Mouse (Mus musculus) hindbrain, embryonic 14.5 days (tissue): Measurements from ENCODE around the gene H1fx. TPM values are rescaled to one million over a fixed set of nuclear protein-coding genes. Genes with fewer than 3 reads are reported as not detected.

Experiments used
- ATAC-seq: fragments of 200-750 bp; cut with Nextera tagmentation; 2 replicates; pipeline ENCODE4 v1.8.0; 2017; ENCODE audit warnings: moderate number of reproducible peaks, mild to moderate bottlenecking, moderate TSS enrichment, moderate library complexity; ENCODE audit not compliant: low FRiP score
- DNase-seq: peaks from one replicate; pipeline ENCODE4 v3.0.0-alpha.2; 2015; ENCODE audit warnings: low spot score
- H3K27ac ChIP-seq: fragments of 300-500 bp; sonication (generic); 2 replicates; pipeline ENCODE4 v1.5.1; 2014; ENCODE audit warnings: mild to moderate bottlenecking, moderate library complexity
- H3K27me3 ChIP-seq: fragments of 300-500 bp; sonication (generic); 2 replicates; pipeline ENCODE4 v1.6.1; 2014; ENCODE audit warnings: mild to moderate bottlenecking, low read length, mixed read lengths; ENCODE audit not compliant: control insufficient read depth, insufficient read depth
- H3K36me3 ChIP-seq: fragments of 300-500 bp; sonication (generic); replicated peaks from 2 replicates; pipeline ENCODE4 v1.6.1; 2014; ENCODE audit not compliant: control insufficient read depth, insufficient read depth
- H3K4me1 ChIP-seq: fragments of 300-500 bp; sonication (generic); replicated peaks from 2 replicates; pipeline ENCODE4 v1.6.1; 2014; ENCODE audit warnings: antibody characterized with exemption, low read length, mixed read lengths; ENCODE audit not compliant: control insufficient read depth, insufficient read depth
- H3K4me2 ChIP-seq: fragments of 300-500 bp; sonication (generic); replicated peaks from 2 replicates; pipeline ENCODE4 v1.6.1; 2014; ENCODE audit warnings: mild to moderate bottlenecking, moderate library complexity
- H3K4me3 ChIP-seq: fragments of 300-500 bp; sonication (generic); replicated peaks from 2 replicates; pipeline ENCODE4 v1.5.1; 2014; ENCODE audit warnings: mild to moderate bottlenecking, low read length
- H3K9ac ChIP-seq: fragments of 300-500 bp; sonication (generic); 2 replicates; pipeline ENCODE4 v1.6.1; 2014
- H3K9me3 ChIP-seq: fragments of 300-500 bp; sonication (generic); 2 replicates; pipeline ENCODE4 v1.6.1; 2016; ENCODE audit warnings: low read length; ENCODE audit not compliant: control insufficient read depth
- WGBS: fragments of 180-500 bp; shearing (Covaris S2); extraction: QIAGEN DNeasy Blood & Tissue Kit; methylation state at CpG from one replicate; pipeline ENCODE4 v1.1.7; 2014; 5-methylcytosine and 5-hydroxymethylcytosine counted together
- microRNA-seq: library from miRNA; unstranded; fragments of <30 nt; microRNA quantifications from one replicate; pipeline ENCODE4, GENCODE M21; 2016
- polyA plus RNA-seq: library from polyadenylated mRNA; unstranded; fragments of >200 nt; fragmentation: Nextera tagmentation; extraction: Ambion mirVana; gene quantifications from 2 replicates; pipeline ENCODE4 v1.2.1, GENCODE M21; 2014

The H1fx gene
- polyA plus RNA-seq, 1 experiment from 2014 or later = 32.1 TPM

DNA sequence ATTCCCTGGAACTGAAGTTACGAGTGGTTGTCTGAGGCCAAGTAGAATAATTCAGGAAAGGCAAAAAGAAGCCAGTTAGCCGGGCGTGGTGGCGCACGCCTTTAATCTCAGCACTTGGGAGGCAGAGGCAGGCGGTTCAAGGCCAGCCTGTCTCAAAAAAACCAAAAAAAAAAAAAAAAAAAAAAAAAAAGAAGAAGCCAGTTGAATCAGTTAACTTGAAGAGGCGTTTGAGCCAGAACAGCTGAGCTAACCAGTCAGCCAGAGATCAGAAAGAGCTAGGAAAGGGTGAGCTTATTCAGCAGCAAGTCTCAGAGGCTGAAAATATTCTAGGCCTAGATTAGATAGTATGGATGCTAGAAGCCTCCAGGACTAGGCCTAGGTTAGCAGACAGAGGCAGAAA is 39.3 kb downstream of the H1fx start:
- DNase-seq = no peak
- 86% methylated on average over 7 of the region's 7 CpGs for WGBS
- Histone ChIP-seq H3K4me3 (no peak overlapping the region), H3K9me3 (no peaks in the 10 kb centered on the region), H3K27me3 (no peaks in the 10 kb centered on the region), H3K4me2 (no peak overlapping the region), H3K9ac (no peak overlapping the region), H3K36me3 (no peaks in the 10 kb centered on the region), H3K4me1 (no peaks in the 10 kb centered on the region), H3K27ac (no peak overlapping the region)
- no peak for ATAC-seq

DNA sequence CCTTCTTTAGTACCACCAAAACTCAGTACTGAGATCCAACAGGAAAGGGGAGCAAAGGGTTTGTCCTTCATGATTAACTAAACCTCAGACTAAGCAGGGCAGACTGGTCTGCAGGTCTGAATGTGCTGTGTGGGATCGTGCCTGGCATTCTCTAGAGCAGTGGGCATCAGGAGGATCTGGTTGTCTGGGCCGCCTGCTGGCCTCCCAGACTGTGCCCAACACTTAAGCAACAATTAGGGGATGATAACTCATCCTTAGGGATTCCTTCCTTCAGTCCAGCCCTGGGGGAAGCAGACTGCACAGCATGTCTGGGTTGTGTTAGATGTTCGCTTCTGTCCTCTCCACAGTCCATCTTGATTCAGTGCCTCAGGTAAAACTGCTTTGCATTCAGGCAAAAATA is 42.5 kb downstream of the H1fx start:
- 80% methylated on average over 3 of the region's 3 CpGs for WGBS
- no peaks in the 10 kb centered on the region for H3K27me3 ChIP-seq
- no peak for DNase-seq
- H3K9me3 ChIP-seq = no peaks in the 10 kb centered on the region
- no peak overlapping the region for H3K9ac ChIP-seq
- H3K4me1 ChIP-seq = no peaks in the 10 kb centered on the region
- peaks cover 27% of the 10 kb centered on the region for H3K36me3 ChIP-seq
- ATAC-seq = no peak
- H3K4me2 ChIP-seq = no peak overlapping the region
- no peak overlapping the region for H3K4me3 ChIP-seq
- no peak overlapping the region for H3K27ac ChIP-seq

DNA sequence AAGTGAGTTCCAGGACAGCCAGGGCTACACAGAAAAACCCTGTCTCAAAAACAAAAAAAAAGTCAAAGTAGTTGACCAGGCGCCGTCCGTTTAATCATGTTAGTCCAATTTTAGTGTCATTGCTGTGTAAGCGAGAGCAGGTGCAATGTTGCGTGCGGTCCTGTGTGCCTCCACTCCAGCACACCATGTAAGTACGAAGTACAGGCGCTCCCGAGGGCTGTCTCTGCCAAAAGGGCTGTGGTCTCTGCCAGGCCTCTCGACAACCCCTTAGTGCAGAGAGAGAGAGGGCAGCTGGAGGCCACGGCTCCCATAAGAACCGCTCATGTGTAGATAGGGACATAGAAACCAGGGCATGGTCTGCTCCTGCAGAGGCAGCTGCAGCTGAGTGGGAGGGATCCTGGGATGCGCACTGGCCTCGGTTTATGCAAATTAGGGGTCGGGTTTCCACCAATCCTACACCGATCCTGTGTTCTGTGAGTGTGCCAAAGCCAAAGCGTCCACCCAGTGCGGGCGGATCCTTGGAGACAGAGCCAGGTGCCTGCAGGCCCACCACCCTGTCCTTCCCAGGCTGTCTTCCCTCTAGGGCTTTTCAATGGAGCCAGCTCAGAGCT is 44.2 kb downstream of the H1fx start:
- Histone ChIP-seq H3K9me3 (no peaks in the 10 kb centered on the region), H3K27me3 (no peaks in the 10 kb centered on the region), H3K36me3 (peaks cover 40% of the 10 kb centered on the region), H3K4me2 (no peak overlapping the region), H3K9ac (no peak overlapping the region), H3K4me1 (no peaks in the 10 kb centered on the region), H3K4me3 (no peak overlapping the region), H3K27ac (no peak overlapping the region)
- 34% methylated on average over 19 of the region's 19 CpGs for WGBS
- DNase-seq (peak; percentile 46), ATAC-seq (peak; percentile 85)

DNA sequence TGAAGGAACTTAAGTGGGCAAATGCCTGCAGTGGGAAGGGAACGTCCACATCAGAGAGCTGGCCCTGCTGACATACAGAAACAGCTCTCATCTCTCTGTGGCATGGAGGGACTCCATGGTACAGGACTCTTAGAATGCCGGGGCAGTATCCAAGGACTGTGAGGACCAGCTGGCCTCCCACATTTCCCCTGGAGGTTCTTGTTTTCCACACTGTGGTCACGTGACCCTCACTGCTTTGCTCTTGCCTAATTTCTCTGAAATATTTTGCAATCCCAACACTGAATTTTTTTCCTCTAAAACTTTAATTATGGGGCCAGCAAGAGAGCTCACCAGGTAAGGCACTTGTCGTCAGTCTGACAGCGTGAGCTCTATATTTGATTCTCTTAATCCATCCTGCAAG is 46.4 kb downstream of the H1fx start:
- Histone ChIP-seq H3K27ac (no peak overlapping the region), H3K4me3 (no peak overlapping the region), H3K36me3 (peaks cover 44% of the 10 kb centered on the region), H3K4me2 (no peak overlapping the region), H3K4me1 (no peaks in the 10 kb centered on the region), H3K9me3 (no peaks in the 10 kb centered on the region), H3K9ac (no peak overlapping the region), H3K27me3 (no peaks in the 10 kb centered on the region)
- ATAC-seq (no peak), DNase-seq (no peak)
- 94% methylated on average over 5 of the region's 5 CpGs for WGBS

Small RNA genes within 50 kb of the gene (microRNA-seq; reads per million reads assigned to microRNA genes)
- gene Gm47286 = not detected

Other genes with a start within 250 kb of the H1fx start
- gene Gp9, start 203.6 kb downstream of the H1fx start, polyA plus RNA-seq = 0.56 and 0.83 TPM in 2 replicates
- gene Rab43, start 169.5 kb downstream of the H1fx start, polyA plus RNA-seq = 7.8 and 15.6 TPM in 2 replicates
- 1.1 and 5.8 TPM in 2 replicates for gene Gm45140, start 145.8 kb downstream of the H1fx start, polyA plus RNA-seq
- 21.1 and 21.7 TPM in 2 replicates for gene Isy1, start 142.8 kb downstream of the H1fx start, polyA plus RNA-seq
- 541 and 555 TPM in 2 replicates for gene Cnbp, start 130.5 kb downstream of the H1fx start, polyA plus RNA-seq
- 203 and 213 TPM in 2 replicates for gene Copg1, start 93.8 kb downstream of the H1fx start, polyA plus RNA-seq
- 36.6 and 38.5 TPM in 2 replicates for gene Hmces, start 67.7 kb downstream of the H1fx start, polyA plus RNA-seq
- gene Rab7, start 63.6 kb upstream of the H1fx start, polyA plus RNA-seq = 377 and 427 TPM in 2 replicates
- gene Rpn1, start 102.8 kb upstream of the H1fx start, polyA plus RNA-seq = 301 and 339 TPM in 2 replicates
- 19.1 and 19.2 TPM in 2 replicates for gene Gata2, start 212.3 kb upstream of the H1fx start, polyA plus RNA-seq
- not detected in 2 replicates for gene Dnajb8, start 240.6 kb upstream of the H1fx start, polyA plus RNA-seq